ENCODE assay signal across 15 mouse cellular contexts in the genomic region with DNA sequence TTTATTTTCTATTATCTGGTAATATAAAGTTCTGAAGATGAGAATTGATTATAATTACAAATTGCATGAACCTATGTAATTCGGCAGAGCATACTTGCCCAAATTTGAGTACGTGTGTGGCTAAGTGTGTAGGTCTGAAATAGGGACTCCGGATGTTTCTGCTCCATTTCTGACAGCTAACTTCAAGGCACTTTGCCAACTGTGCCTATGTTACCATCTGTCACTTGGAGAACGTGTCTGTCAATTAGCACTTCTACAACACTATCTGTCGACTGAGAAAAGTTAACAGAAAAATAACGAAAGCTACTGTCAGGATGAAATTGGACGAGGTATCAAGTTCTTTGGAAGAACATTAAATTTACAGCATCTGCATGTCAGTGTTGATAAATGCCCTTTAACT.
DNase-seq lines count a peak whose midpoint lies in the region; ATAC-seq and TF ChIP-seq lines count a peak whose summit lies in the region.
"Had no signal": no experiment of that assay in that cellular context is flagged by ENCODE, and none has a peak within 500 bp of the region (broad histone marks: within the 10 kb centered on the region; RNA-seq: fewer than 3 reads in every experiment).

No protein-coding gene starts in this region.

- H3K27ac ChIP-seq in hindbrain, embryonic 15.5 days (replicated peaks) = no peak overlapping the region
- no peak overlapping the region for H3K27ac ChIP-seq in hindbrain, embryonic 10.5 days
- no peak overlapping the region for H3K27ac ChIP-seq in forebrain, postnatal 0 days (ENCODE audit: low read depth, low read length)
- H3K27ac ChIP-seq in heart, embryonic 10.5 days = no peak overlapping the region
- H3K27ac ChIP-seq: liver, embryonic 12.5 days had no signal

- no peak for TF ChIP-seq CTCF in forebrain, postnatal 0 days (IDR thresholded peaks at IDR 0.05; ENCODE audit: low read depth)

- ATAC-seq in hindbrain, embryonic 15.5 days (ENCODE audit: low FRiP score, low read depth) = 0 out of 2 replicates have a peak, but pooled peaks have one; percentile 48
- ATAC-seq in forebrain, postnatal 0 days = peak; percentile 83
- ATAC-seq: inflammation-experienced regulatory T-cells, adult 6 months; liver, embryonic 12.5 days had no signal

- H3K27me3 ChIP-seq in hindbrain, embryonic 15.5 days = no peaks in the 10 kb centered on the region
- H3K27me3 ChIP-seq in hindbrain, embryonic 10.5 days (ENCODE audit: insufficient read depth, poor library complexity, severe bottlenecking) = no peaks in the 10 kb centered on the region
- H3K27me3 ChIP-seq in forebrain, postnatal 0 days (ENCODE audit: insufficient read depth, low read length) = no peaks in the 10 kb centered on the region
- no peaks in the 10 kb centered on the region for H3K27me3 ChIP-seq in heart, embryonic 10.5 days (ENCODE audit: insufficient read depth, poor library complexity, severe bottlenecking)
- H3K27me3 ChIP-seq: CH12.LX; liver, embryonic 12.5 days had no signal

- no peaks in the 10 kb centered on the region for H3K36me3 ChIP-seq in hindbrain, embryonic 15.5 days
- no peaks in the 10 kb centered on the region for H3K36me3 ChIP-seq in hindbrain, embryonic 10.5 days
- H3K36me3 ChIP-seq in forebrain, postnatal 0 days (ENCODE audit: insufficient read depth) = no peaks in the 10 kb centered on the region
- H3K36me3 ChIP-seq in heart, embryonic 10.5 days = no peaks in the 10 kb centered on the region
- H3K36me3 ChIP-seq: liver, embryonic 12.5 days had no signal

- DNase-seq in hindbrain, embryonic 10.5 days (ENCODE audit: low spot score) = no peak
- peak; percentile 90 for DNase-seq in forebrain, postnatal 0 days
- DNase-seq in layer of hippocampus, adult 9-11 months = peak; percentile 69
- DNase-seq in right cerebral cortex, adult 2 months (ENCODE audit: low spot score in 2 of 2) = peak; percentile 50 to 61
- no peak for DNase-seq in heart, postnatal 14 days
- no peak for DNase-seq in heart, embryonic 10.5 days (ENCODE audit: low spot score)
- DNase-seq in spleen, adult 18-20 months = no peak
- DNase-seq: adrenal gland, postnatal 14 days; heart, adult 18-20 months; lung, postnatal 4 days had no signal

- no peak overlapping the region for H3K4me3 ChIP-seq in hindbrain, embryonic 15.5 days
- no peak overlapping the region for H3K4me3 ChIP-seq in hindbrain, embryonic 10.5 days
- no peak overlapping the region for H3K4me3 ChIP-seq in forebrain, postnatal 0 days (ENCODE audit: low read depth, low read length)
- no peak overlapping the region for H3K4me3 ChIP-seq in heart, embryonic 10.5 days
- H3K4me3 ChIP-seq: erythroblast, embryonic 14.5 days; liver, embryonic 12.5 days had no signal

- 62% methylated on average over 7 of the region's 7 CpGs for WGBS in hindbrain, embryonic 15.5 days
- 83% methylated on average over 7 of the region's 7 CpGs for WGBS in hindbrain, embryonic 10.5 days
- WGBS in forebrain, postnatal 0 days = 49% methylated on average over 7 of the region's 7 CpGs
- 75% methylated on average over 7 of the region's 7 CpGs for WGBS in heart, embryonic 10.5 days

- intact Hi-C loops in heart, postnatal 14 days (cut with DNase I) = no loop called here

- H3K9me3 ChIP-seq in hindbrain, embryonic 15.5 days = no peaks in the 10 kb centered on the region
- H3K9me3 ChIP-seq in hindbrain, embryonic 10.5 days = no peaks in the 10 kb centered on the region
- no peaks in the 10 kb centered on the region for H3K9me3 ChIP-seq in forebrain, postnatal 0 days (ENCODE audit: low read length)
- H3K9me3 ChIP-seq in heart, embryonic 10.5 days = no peaks in the 10 kb centered on the region
- H3K9me3 ChIP-seq: liver, embryonic 12.5 days had no signal

- H3K9ac ChIP-seq in hindbrain, embryonic 15.5 days = no peak overlapping the region
- H3K9ac ChIP-seq in forebrain, postnatal 0 days = no peak overlapping the region
- H3K9ac ChIP-seq: liver, embryonic 12.5 days had no signal

- H3K4me1 ChIP-seq in hindbrain, embryonic 15.5 days (replicated peaks) = no peaks in the 10 kb centered on the region
- no peaks in the 10 kb centered on the region for H3K4me1 ChIP-seq in hindbrain, embryonic 10.5 days (replicated peaks)
- no peaks in the 10 kb centered on the region for H3K4me1 ChIP-seq in forebrain, postnatal 0 days (ENCODE audit: insufficient read depth)
- H3K4me1 ChIP-seq in heart, embryonic 10.5 days = no peaks in the 10 kb centered on the region
- H3K4me1 ChIP-seq: liver, embryonic 12.5 days had no signal

- no peak overlapping the region for H3K4me2 ChIP-seq in hindbrain, embryonic 15.5 days
- no peak overlapping the region for H3K4me2 ChIP-seq in forebrain, postnatal 0 days (ENCODE audit: low read depth)
- H3K4me2 ChIP-seq: liver, embryonic 12.5 days had no signal

Comparison
In these comparisons a context has a peak if more than half of its experiments do, and no peak if none do; other contexts are left out.
1. DNase-seq: peak in forebrain, postnatal 0 days (single experiment), layer of hippocampus, adult 9-11 months (single experiment) and right cerebral cortex, adult 2 months (2 of 2); none in hindbrain, embryonic 10.5 days (single experiment), heart, postnatal 14 days (0 of 2), heart, embryonic 10.5 days (single experiment) and spleen, adult 18-20 months (0 of 2).